Mouse (Mus musculus) lung, postnatal 0 days (tissue): ENCODE measurements around the gene Iqce. TPM values are rescaled to one million over a fixed set of nuclear protein-coding genes. Genes with fewer than 3 reads are reported as not detected.

Experiments
- ATAC-seq: fragments of 200-750 bp; cut with Nextera tagmentation; 2 replicates; pipeline ENCODE4 v1.8.0; 2017; ENCODE audit warnings: moderate library complexity
- DNase-seq: peaks from one replicate; pipeline ENCODE4 v3.0.0-alpha.2; 2016; ENCODE audit warnings: low spot score
- H3K27ac ChIP-seq: fragments of 300-500 bp; sonication (generic); 2 replicates; pipeline ENCODE4 v1.5.1; 2014; ENCODE audit warnings: antibody characterized with exemption, mild to moderate bottlenecking, low read length, mixed read lengths
- H3K27me3 ChIP-seq: fragments of 300-500 bp; sonication (generic); replicated peaks from 2 replicates; pipeline ENCODE4 v1.6.1; 2014; ENCODE audit warnings: low read length, mixed read lengths; ENCODE audit not compliant: insufficient read depth
- H3K36me3 ChIP-seq: fragments of 300-500 bp; sonication (generic); 2 replicates; pipeline ENCODE4 v1.6.1; 2014; ENCODE audit warnings: low read length, mixed read lengths; ENCODE audit not compliant: insufficient read depth
- H3K4me1 ChIP-seq: fragments of 300-500 bp; sonication (generic); 2 replicates; pipeline ENCODE4 v1.6.1; 2014; ENCODE audit warnings: antibody characterized with exemption, low read depth, low read length, mixed read lengths; ENCODE audit not compliant: insufficient read depth
- H3K4me2 ChIP-seq: fragments of 300-500 bp; sonication (generic); replicated peaks from 2 replicates; pipeline ENCODE4 v1.6.1; 2014; ENCODE audit warnings: low read depth, mild to moderate bottlenecking, low read length, moderate library complexity, mixed read lengths
- H3K4me3 ChIP-seq: fragments of 300-500 bp; sonication (generic); 2 replicates; pipeline ENCODE4 v1.5.1; 2014; ENCODE audit warnings: low read depth, low read length
- H3K9ac ChIP-seq: fragments of 300-500 bp; sonication (generic); replicated peaks from 2 replicates; pipeline ENCODE4 v1.6.1; 2014; ENCODE audit warnings: low read depth, mild to moderate bottlenecking
- H3K9me3 ChIP-seq: fragments of 300-500 bp; sonication (generic); 2 replicates; pipeline ENCODE4 v1.6.1; 2016; ENCODE audit warnings: low read length, mixed read lengths
- CTCF ChIP-seq: IDR thresholded peaks from 2 replicates; pipeline ENCODE4 v1.5.1; 2016; ENCODE audit warnings: antibody characterized with exemption, mild to moderate bottlenecking
- EP300 ChIP-seq: IDR thresholded peaks from 2 replicates; pipeline ENCODE4 v1.6.1; 2016; ENCODE audit warnings: antibody characterized with exemption, mild to moderate bottlenecking, control low read depth
- WGBS: fragments of 180-500 bp; shearing (Covaris S2); extraction: QIAGEN DNeasy Blood & Tissue Kit; methylation state at CpG from one replicate; pipeline ENCODE4 v1.1.7; 2014; 5-methylcytosine and 5-hydroxymethylcytosine counted together
- polyA plus RNA-seq: library from polyadenylated mRNA; unstranded; fragments of >200 nt; fragmentation: Nextera tagmentation; extraction: Ambion mirVana; gene quantifications from 2 replicates; pipeline ENCODE4 v1.2.1, GENCODE M21; 2015

Iqce gene
- polyA plus RNA-seq, 1 experiment from 2014 or later: 11.0 TPM

DNA sequence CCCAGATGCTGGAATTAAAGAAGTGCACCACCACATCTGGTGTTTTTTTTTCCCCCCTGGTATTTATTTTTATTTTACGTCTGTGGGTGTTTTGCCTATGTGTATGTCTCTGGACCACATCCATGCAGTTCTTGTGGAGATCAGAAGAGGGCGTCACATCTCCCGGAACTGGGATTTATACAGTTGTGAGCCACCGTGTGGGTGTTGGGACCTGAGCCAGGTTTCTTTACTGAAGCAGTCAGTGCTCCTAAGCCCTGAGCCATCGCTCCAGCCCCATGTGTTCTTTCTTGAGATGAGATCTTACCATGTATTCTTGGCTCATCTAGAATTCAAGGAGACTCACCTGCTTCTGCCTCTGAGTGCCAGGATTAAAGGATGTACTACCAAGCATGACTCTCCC, 8.9 kb upstream of the Iqce start:
- ATAC-seq (no peak), DNase-seq (no peak)
- Histone ChIP-seq H3K4me1 (no peaks in the 10 kb centered on the region), H3K4me2 (no peak overlapping the region), H3K9me3 (no peaks in the 10 kb centered on the region), H3K36me3 (peaks cover 45% of the 10 kb centered on the region), H3K4me3 (no peak overlapping the region), H3K9ac (no peak overlapping the region), H3K27me3 (no peaks in the 10 kb centered on the region), H3K27ac (no peak overlapping the region)
- WGBS: 76% methylated on average over 5 of the region's 5 CpGs
- TF ChIP-seq EP300 (no peak), CTCF (no peak)

- Histone ChIP-seq H3K36me3 (peaks cover 40% of the 10 kb centered on the region), H3K9ac (no peak overlapping the region), H3K4me2 (no peak overlapping the region), H3K27me3 (no peaks in the 10 kb centered on the region), H3K9me3 (no peaks in the 10 kb centered on the region), H3K4me3 (no peak overlapping the region), H3K27ac (no peak overlapping the region), H3K4me1 (peaks cover 2% of the 10 kb centered on the region; the same call in 1 of the 2 replicates)
- 89% methylated on average over 6 of the region's 6 CpGs for WGBS
- TF ChIP-seq CTCF (no peak), EP300 (no peak)
- DNase-seq (no peak), ATAC-seq (no peak)
These were observed 8.1 kb upstream of the Iqce start for GRCm38 (mm10) chr5:140710315-140710714.

- ATAC-seq (no peak), DNase-seq (peak; percentile 24)
- H3K9ac ChIP-seq: peak overlapping the region; percentile 53
- H3K27ac ChIP-seq: peak overlapping the region; percentile 60
- H3K4me2 ChIP-seq: peak overlapping the region; percentile 73
- WGBS: 47% methylated on average over 7 of the region's 7 CpGs
- peaks cover 8% of the 10 kb centered on the region; the same call in 1 of the 2 replicates for H3K36me3 ChIP-seq
- H3K4me3 ChIP-seq: peak overlapping the region; percentile 46
- H3K27me3 ChIP-seq: no peaks in the 10 kb centered on the region
- H3K9me3 ChIP-seq: no peaks in the 10 kb centered on the region
- TF ChIP-seq EP300: no peak
- 0 out of 2 replicates have a peak, but pooled peaks have one; percentile 4 for TF ChIP-seq CTCF
- peaks cover 14% of the 10 kb centered on the region; the same call in 1 of the 2 replicates for H3K4me1 ChIP-seq
These were observed 3.5 kb upstream of the Iqce start for GRCm38 (mm10) chr5:140705501-140706171.

- Histone ChIP-seq H3K27ac (peak within 1 kb of the TSS; percentile 82), H3K27me3 (no peaks in the 10 kb centered on the region), H3K9ac (peak within 1 kb of the TSS; percentile 53), H3K9me3 (no peaks in the 10 kb centered on the region), H3K36me3 (no peaks in the 10 kb centered on the region), H3K4me3 (peak within 1 kb of the TSS; percentile 46), H3K4me2 (peak within 1 kb of the TSS; percentile 73), H3K4me1 (peaks cover 14% of the 10 kb centered on the region; the same call in 1 of the 2 replicates)
- TF ChIP-seq CTCF (no peak), EP300 (no peak)
- WGBS: under 1% methylated on average over 69 of the region's 69 CpGs
- peak; percentile 100 for DNase-seq
- ATAC-seq: peak; percentile 92
These were observed 2.4 kb upstream of the Iqce start, which contains the start of gene Brat1 for GRCm38 (mm10) chr5:140704378-140705251. Gene Brat1, plus strand, starts transcription at chr5:140705011.

GRCm38 (mm10) chr5:140703480-140704377, 1.6 kb upstream of the Iqce start:
- Histone ChIP-seq H3K9ac (no peak overlapping the region), H3K4me1 (peaks cover 14% of the 10 kb centered on the region; the same call in 1 of the 2 replicates), H3K4me2 (peak overlapping the region; percentile 37; the same call in 1 of the 2 replicates), H3K9me3 (no peaks in the 10 kb centered on the region), H3K27ac (peak overlapping the region; percentile 51; the same call in 1 of the 2 replicates), H3K36me3 (no peaks in the 10 kb centered on the region), H3K4me3 (peak overlapping the region; percentile 46; the same call in 1 of the 2 replicates), H3K27me3 (no peaks in the 10 kb centered on the region)
- no peak for DNase-seq
- WGBS: 32% methylated on average over 17 of the region's 17 CpGs
- TF ChIP-seq EP300 (no peak), CTCF (no peak)
- ATAC-seq: no peak
